In the genomic region with DNA sequence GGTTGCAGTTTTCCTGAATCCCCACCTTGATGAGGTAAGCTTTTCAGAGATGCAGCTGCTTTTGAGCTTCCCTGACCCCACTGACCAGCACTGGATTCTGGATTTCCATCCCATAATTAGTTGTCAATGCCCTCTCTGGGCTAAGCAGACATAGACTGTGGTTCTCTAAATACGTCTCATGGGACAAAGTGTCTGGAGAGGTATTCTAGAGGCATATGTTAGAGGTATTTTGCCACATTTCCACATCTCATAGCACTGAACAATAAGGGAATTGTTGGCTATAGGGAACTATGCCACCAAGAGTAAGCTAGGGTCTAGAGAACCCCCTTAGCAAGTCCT, we compare ENCODE assay signal across 8 mouse cellular contexts. TPM values are rescaled to one million over a fixed set of nuclear protein-coding genes. Genes with fewer than 3 reads are reported as not detected.
DNase-seq lines count a peak whose midpoint lies in the region; ATAC-seq and TF ChIP-seq lines count a peak whose summit lies in the region.

No protein-coding gene starts in this region.

- H3K36me3 ChIP-seq in CH12.LX (replicated peaks in 1 of 2; ENCODE audit: control insufficient read depth in 1 of 2, insufficient read depth in 1 of 2, low read length in 1 of 2): no peaks in the 10 kb centered on the region
- H3K36me3 ChIP-seq in liver, postnatal 0 days (replicated peaks; ENCODE audit: insufficient read depth, low read length): no peaks in the 10 kb centered on the region

- dilution Hi-C loops in CH12.LX (cut with MboI; ENCODE audit: extremely low pct_ligation_motif_present, extremely low pct_unique_long_range_greater_than_20kb, low sequenced_read_pairs): no loop called here

- H3K4me1 ChIP-seq in CH12.LX (ENCODE audit: control insufficient read depth in 1 of 2, insufficient read depth in 2 of 2): 0 out of 4 replicates have a peak, but pooled peaks cover 0 to 6% of the 10 kb centered on the region in 2 experiments
- H3K4me1 ChIP-seq in liver, postnatal 0 days (ENCODE audit: insufficient read depth): peaks cover 4% of the 10 kb centered on the region; the same call in 1 of the 2 replicates

- DNase-seq in heart, adult 8-10 months (ENCODE audit: low spot score): peak; percentile 4
- no peak for DNase-seq in heart, postnatal 4 days
- DNase-seq in CH12.LX (ENCODE audit: extremely low read depth): no peak
- DNase-seq in liver, postnatal 0 days: no peak
- no peak for DNase-seq in layer of hippocampus, adult 9-10 months (ENCODE audit: low spot score)
- DNase-seq in cerebellum, adult 18-20 months: no peak
- DNase-seq in adrenal gland, adult 18-20 months (ENCODE audit: low spot score in 2 of 2): no peak

- WGBS in liver, postnatal 0 days (ENCODE audit: insufficient replicate concordance): 18% methylated on average over 1 of the region's 1 CpGs

- TF ChIP-seq RAD21 in CH12.LX (IDR thresholded peaks at IDR 0.05; ENCODE audit: low read depth, low read length): no peak

- no peaks in the 10 kb centered on the region for H3K27me3 ChIP-seq in CH12.LX (replicated peaks)
- no peaks in the 10 kb centered on the region for H3K27me3 ChIP-seq in liver, postnatal 0 days (ENCODE audit: insufficient read depth, low read length)

- H3K4me2 ChIP-seq in CH12.LX (ENCODE audit: insufficient read depth, low read depth, poor library complexity, severe bottlenecking): peak overlapping the region; percentile 3; the same call in 1 of the 2 replicates
- H3K4me2 ChIP-seq in liver, postnatal 0 days (ENCODE audit: low read depth, low read length): peak overlapping the region; percentile 69

- TF ChIP-seq CTCF in CH12.LX (conservative IDR thresholded peaks at IDR 0.05 in 1 of 2, IDR thresholded peaks at IDR 0.05 in 1 of 2; ENCODE audit: low read depth in 2 of 2, low read length in 2 of 2): no peak
- no peak for TF ChIP-seq CTCF in liver, postnatal 0 days (IDR thresholded peaks at IDR 0.05; ENCODE audit: low read depth)

- peak overlapping the region; percentile 41; the same call in 1 of the 2 replicates for H3K9ac ChIP-seq in CH12.LX (ENCODE audit: insufficient read depth, low read depth)
- peak overlapping the region; percentile 63 for H3K9ac ChIP-seq in liver, postnatal 0 days (replicated peaks)

- no peaks in the 10 kb centered on the region for H3K9me3 ChIP-seq in CH12.LX (replicated peaks; ENCODE audit: low read length)
- no peaks in the 10 kb centered on the region for H3K9me3 ChIP-seq in liver, postnatal 0 days (ENCODE audit: low read length)

- no peaks in the 10 kb centered on the region for H3K79me2 ChIP-seq in CH12.LX (replicated peaks; ENCODE audit: control insufficient read depth, extremely low read depth, insufficient read depth, poor library complexity, severe bottlenecking)

- no peak for TF ChIP-seq EP300 in CH12.LX (IDR thresholded peaks at IDR 0.05; ENCODE audit: low read length)
- TF ChIP-seq EP300 in liver, postnatal 0 days (IDR thresholded peaks at IDR 0.05; ENCODE audit: low read depth): no peak; the same call in 1 of the 2 replicates

- peak; percentile 45 for ATAC-seq in granulocyte monocyte progenitor cell, adult 5-6 weeks (replicated peaks; ENCODE audit: poor library complexity, severe bottlenecking)
- peak; percentile 64 for ATAC-seq in liver, postnatal 0 days

- no peak overlapping the region for H3K27ac ChIP-seq in CH12.LX (ENCODE audit: insufficient read depth, low read depth)
- H3K27ac ChIP-seq in liver, postnatal 0 days (ENCODE audit: low read depth): peak overlapping the region; percentile 41

- H3K4me3 ChIP-seq in CH12.LX (replicated peaks in 1 of 3; ENCODE audit: low read depth in 2 of 3, low read length in 2 of 3, poor library complexity in 1 of 3): peak overlapping the region; percentile 42 to 61 (median 47)
- peak overlapping the region; percentile 53 for H3K4me3 ChIP-seq in liver, postnatal 0 days (ENCODE audit: low read depth, low read length)

- no peak for TF ChIP-seq POLR2A in CH12.LX (IDR thresholded peaks at IDR 0.05; ENCODE audit: low read depth, low read length)

- in situ Hi-C loops in CH12.LX (cut with MboI; ENCODE audit: low pct_ligation_motif_present, low pct_unique_long_range_greater_than_20kb, low sequenced_read_pairs): no loop called here

TF ChIP-seq in CH12.LX, 34 proteins besides CTCF, POLR2A, EP300 and RAD21:
- TF ChIP-seq HCFC1 (IDR thresholded peaks at IDR 0.05; ENCODE audit: low read depth, low read length): no peak
- TF ChIP-seq KAT2A (IDR thresholded peaks at IDR 0.05; ENCODE audit: insufficient replicate concordance, low read length): no peak
- TF ChIP-seq MAZ (IDR thresholded peaks at IDR 0.05; ENCODE audit: low read depth, low read length): no peak
- no peak for TF ChIP-seq ZNF384 (IDR thresholded peaks at IDR 0.05; ENCODE audit: low read depth, low read length)
- TF ChIP-seq MYC (IDR thresholded peaks at IDR 0.05; ENCODE audit: low read depth, low read length): no peak
- TF ChIP-seq JUND (conservative IDR thresholded peaks at IDR 0.05; ENCODE audit: low read depth, low read length): no peak
- no peak for TF ChIP-seq MAX (IDR thresholded peaks at IDR 0.05; ENCODE audit: low read length)
- TF ChIP-seq SMC3 (IDR thresholded peaks at IDR 0.05; ENCODE audit: low read depth, low read length): no peak
- TF ChIP-seq JUN (IDR thresholded peaks at IDR 0.05; ENCODE audit: insufficient read depth, low read depth, low read length): no peak
- no peak for TF ChIP-seq ETS1 (conservative IDR thresholded peaks at IDR 0.05; ENCODE audit: low read depth, low read length)
- TF ChIP-seq ZMIZ1 (IDR thresholded peaks at IDR 0.05; ENCODE audit: low read depth, low read length): no peak
- TF ChIP-seq PAX5 (IDR thresholded peaks at IDR 0.05; ENCODE audit: low read length): no peak
- no peak for TF ChIP-seq USF2 (conservative IDR thresholded peaks at IDR 0.05; ENCODE audit: low read depth, low read length)
- no peak for TF ChIP-seq CHD2 (IDR thresholded peaks at IDR 0.05; ENCODE audit: low read length)
- TF ChIP-seq CHD1 (IDR thresholded peaks at IDR 0.05; ENCODE audit: low read depth, low read length): no peak

RNA-seq across cellular contexts. Expression of a gene that starts 0.2 kb away (rescaled TPM):
- 1 to 10 TPM; 2.2 to 4.5 (median 2.8) TPM for total RNA-seq in heart, adult 8-10 months (2022)
- 1 to 10 TPM; 7.1 to 9.3 TPM for total RNA-seq in heart, postnatal 4 days (2021)
- 0.59 and 0.72 TPM in 2 replicates for total RNA-seq in CH12.LX (2012; rRNA removed)
- 1.2 and 2.1 TPM in 2 replicates for total RNA-seq in CH12.LX (2014; rRNA removed)
- 2.5 and 2.6 TPM in 2 replicates for polyA plus RNA-seq in CH12.LX (2012; ENCODE audit: insufficient read length, low read depth)
- 6.0 and 8.0 TPM in 2 replicates for total RNA-seq in granulocyte monocyte progenitor cell, adult 5-6 weeks (2014; fragmentation: Nextera tagmentation)
- total RNA-seq in granulocyte monocyte progenitor cell, adult 5-6 weeks (2017): 11.2 and 13.6 TPM in 2 replicates
- polyA plus RNA-seq in liver, postnatal 0 days (2015; fragmentation: Nextera tagmentation; extraction: Ambion mirVana): 0.80 and 0.96 TPM in 2 replicates
- total RNA-seq in adrenal gland, adult 18-20 months (2021): 1 to 10 TPM; 6.5 to 7.8 TPM
